Mouse (Mus musculus) liver, embryonic 16.5 days (tissue): ENCODE results near the gene Ugt1a6a. TPM values are rescaled to one million over a fixed set of nuclear protein-coding genes. Genes with fewer than 3 reads are reported as not detected.
"Not testable (repeated sequence)": the region's sequence is repeated elsewhere in the genome, so short reads cannot be mapped to it uniquely, and the experiment has no call there.

Source experiments
- ATAC-seq: fragments of 200-750 bp; cut with Nextera tagmentation; 2 replicates; pipeline ENCODE4 v1.8.0; 2017; ENCODE audit warnings: low read depth, mild to moderate bottlenecking, moderate number of reproducible peaks, moderate library complexity
- H3K27ac ChIP-seq: fragments of 300-500 bp; sonication (generic); 2 replicates; pipeline ENCODE4 v1.5.1; 2014; ENCODE audit warnings: mild to moderate bottlenecking, low read length
- H3K27me3 ChIP-seq: fragments of 300-500 bp; sonication (generic); 2 replicates; pipeline ENCODE4 v1.6.1; 2014; ENCODE audit warnings: low read depth, low read length, mixed read lengths; ENCODE audit not compliant: control insufficient read depth, insufficient read depth
- H3K36me3 ChIP-seq: fragments of 300-500 bp; sonication (generic); 2 replicates; pipeline ENCODE4 v1.6.1; 2014; ENCODE audit warnings: mild to moderate bottlenecking; ENCODE audit not compliant: control insufficient read depth, insufficient read depth
- H3K4me1 ChIP-seq: fragments of 300-500 bp; sonication (generic); 2 replicates; pipeline ENCODE4 v1.6.1; 2014; ENCODE audit warnings: low read depth, low read length, mixed read lengths; ENCODE audit not compliant: control insufficient read depth
- H3K4me2 ChIP-seq: fragments of 300-500 bp; sonication (generic); 2 replicates; pipeline ENCODE4 v1.6.1; 2014; ENCODE audit warnings: low read depth, low read length, mixed read lengths
- H3K4me3 ChIP-seq: fragments of 300-500 bp; sonication (generic); 2 replicates; pipeline ENCODE4 v1.5.1; 2014; ENCODE audit warnings: low read depth, mild to moderate bottlenecking, low read length
- H3K9ac ChIP-seq: fragments of 300-500 bp; sonication (generic); 2 replicates; pipeline ENCODE4 v1.6.1; 2014; ENCODE audit warnings: low read depth, low read length
- H3K9me3 ChIP-seq: fragments of 300-500 bp; sonication (generic); replicated peaks from 2 replicates; pipeline ENCODE4 v1.6.1; 2016; ENCODE audit warnings: low read length; ENCODE audit not compliant: control insufficient read depth
- WGBS: fragments of 180-500 bp; shearing (Covaris S2); extraction: QIAGEN DNeasy Blood & Tissue Kit; methylation state at CpG from one replicate; pipeline ENCODE4 v1.1.7; 2014; ENCODE audit not compliant: insufficient replicate concordance; 5-methylcytosine and 5-hydroxymethylcytosine counted together
- polyA plus RNA-seq: library from polyadenylated mRNA; unstranded; fragments of >200 nt; fragmentation: Nextera tagmentation; extraction: Ambion mirVana; gene quantifications from 2 replicates; pipeline ENCODE4 v1.2.1, GENCODE M21; 2015

The Ugt1a6a gene
- polyA plus RNA-seq, 1 experiment from 2014 or later = 21.8 TPM

DNA sequence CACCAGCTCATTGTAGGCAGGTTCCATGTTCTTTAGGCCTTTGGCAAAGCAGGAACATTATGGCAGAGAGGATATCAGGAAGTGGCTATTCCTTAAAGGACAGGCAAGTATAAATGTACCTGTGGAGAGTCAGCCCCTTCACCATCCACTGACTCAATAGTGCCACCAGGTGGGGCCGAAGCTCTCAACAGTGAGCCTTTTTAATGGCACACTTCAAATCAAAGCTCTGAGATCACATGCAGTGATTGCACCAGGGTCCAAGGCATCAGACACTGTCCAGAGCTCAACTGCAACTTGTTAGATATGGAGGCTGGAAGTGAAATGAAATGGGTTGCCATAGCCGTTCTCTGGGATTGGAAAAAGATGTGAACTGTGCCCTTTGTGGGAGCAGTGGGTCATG lies 10.7 kb downstream of the Ugt1a6a start:
- not testable (repeated sequence) for H3K9me3 ChIP-seq, ATAC-seq, H3K9ac ChIP-seq, H3K4me1 ChIP-seq, H3K4me2 ChIP-seq, H3K27me3 ChIP-seq, H3K27ac ChIP-seq, H3K4me3 ChIP-seq, H3K36me3 ChIP-seq
- 49% methylated on average over 2 of the region's 2 CpGs for WGBS

DNA sequence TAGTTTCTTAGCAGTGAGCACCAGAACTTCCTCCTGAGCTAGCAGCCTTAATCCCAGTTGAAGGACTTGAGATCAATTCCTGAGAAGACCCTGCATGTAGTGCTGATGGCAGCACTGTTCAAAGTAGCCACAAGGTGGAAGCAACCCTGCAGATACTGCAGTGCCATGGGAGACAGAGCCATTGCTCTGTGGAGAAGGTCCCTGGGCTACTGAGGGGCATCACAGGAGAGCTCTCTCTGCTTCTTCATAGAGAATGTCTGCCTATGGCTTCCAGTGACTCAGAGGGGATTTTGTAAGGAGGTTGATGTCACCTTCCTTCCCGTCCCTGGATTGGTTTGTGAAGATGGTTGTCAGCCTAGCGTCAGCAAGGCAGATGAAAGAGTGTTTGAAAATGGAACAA lies 15.5 kb downstream of the Ugt1a6a start:
- 81% methylated on average over 2 of the region's 2 CpGs for WGBS
- H3K27ac ChIP-seq, H3K9me3 ChIP-seq, ATAC-seq, H3K4me2 ChIP-seq, H3K36me3 ChIP-seq, H3K4me3 ChIP-seq, H3K9ac ChIP-seq, H3K4me1 ChIP-seq, H3K27me3 ChIP-seq: not testable (repeated sequence)

DNA sequence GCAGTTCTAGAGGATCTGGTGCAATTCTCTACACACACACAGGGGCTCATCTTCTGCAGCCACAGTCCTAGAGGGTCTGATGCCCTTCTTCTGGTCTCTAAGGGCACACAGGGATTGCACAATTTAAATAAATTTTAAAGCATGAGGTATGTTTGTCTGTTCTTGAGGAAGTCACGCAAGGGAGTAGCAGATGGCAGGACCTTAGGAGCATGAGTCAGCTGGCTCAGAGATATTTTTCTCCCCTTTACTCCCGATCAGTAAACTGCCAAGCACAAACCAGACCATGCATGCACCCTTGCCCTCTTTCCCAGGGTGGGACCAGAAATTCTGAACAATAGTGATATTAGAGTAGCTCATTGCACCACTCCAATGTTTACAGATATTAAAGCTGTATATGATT lies 23.8 kb downstream of the Ugt1a6a start:
- Histone ChIP-seq H3K9me3 (no peaks in the 10 kb centered on the region), H3K4me3 (no peak overlapping the region), H3K27me3 (no peaks in the 10 kb centered on the region), H3K36me3 (no peaks in the 10 kb centered on the region), H3K4me2 (no peak overlapping the region), H3K9ac (no peak overlapping the region), H3K27ac (no peak overlapping the region), H3K4me1 (no peaks in the 10 kb centered on the region)
- WGBS = 46% methylated on average over 2 of the region's 2 CpGs
- no peak for ATAC-seq

DNA sequence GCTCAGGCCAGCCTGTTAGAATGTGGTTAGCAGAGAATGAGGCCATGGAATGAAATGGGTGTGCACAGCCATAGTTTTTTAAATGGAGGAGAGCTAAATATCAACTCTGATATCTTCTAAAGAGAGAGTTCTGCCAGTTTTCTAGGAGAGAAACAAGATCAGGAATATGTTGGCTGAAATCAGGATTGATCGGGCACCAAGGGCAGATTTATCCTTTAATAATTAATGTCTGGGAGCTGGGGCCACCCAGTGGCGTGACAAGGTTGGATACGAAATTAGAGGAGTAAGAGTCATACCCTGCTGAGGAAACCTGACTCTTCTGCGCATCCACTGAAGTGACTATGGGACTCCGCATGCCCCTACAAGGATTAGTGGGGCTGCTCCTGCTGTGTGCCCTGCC lies 31.1 kb downstream of the Ugt1a6a start, which contains the start of gene Ugt1a5:
Ugt1a5 (plus strand) TSS at position 302 of the 400 bp plus-strand sequence.
- ATAC-seq = no peak
- Histone ChIP-seq H3K4me3 (no peak within 1 kb of the TSS), H3K27me3 (no peaks in the 10 kb centered on the region), H3K9ac (no peak within 1 kb of the TSS), H3K36me3 (no peaks in the 10 kb centered on the region), H3K4me2 (no peak within 1 kb of the TSS), H3K27ac (no peak within 1 kb of the TSS), H3K4me1 (no peaks in the 10 kb centered on the region), H3K9me3 (no peaks in the 10 kb centered on the region)
- WGBS = 70% methylated on average over 5 of the region's 5 CpGs

DNA sequence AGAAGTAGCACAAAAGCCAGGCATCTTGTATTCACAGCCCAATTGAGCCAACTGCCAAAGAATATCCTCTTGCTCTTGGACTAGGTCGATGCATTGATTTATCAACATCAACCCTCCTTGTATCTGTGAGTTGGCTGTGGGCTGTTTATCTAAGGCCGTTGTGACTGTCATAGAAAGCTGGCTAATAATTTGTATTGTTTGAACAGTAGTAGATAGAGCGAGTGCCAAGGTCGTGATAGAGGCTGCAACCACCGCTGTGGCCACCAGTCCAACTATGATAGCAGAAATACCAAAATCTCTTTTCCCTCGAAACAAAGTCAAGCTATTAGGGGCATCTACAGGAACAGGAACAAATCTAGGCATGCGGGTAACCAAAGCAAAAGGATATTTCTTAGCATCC lies 37.6 kb downstream of the Ugt1a6a start:
- not testable (repeated sequence) for ATAC-seq, H3K4me2 ChIP-seq, H3K9me3 ChIP-seq, H3K27me3 ChIP-seq, H3K4me3 ChIP-seq, H3K27ac ChIP-seq, H3K36me3 ChIP-seq, H3K4me1 ChIP-seq, H3K9ac ChIP-seq
- 70% methylated on average over 5 of the region's 7 CpGs for WGBS

DNA sequence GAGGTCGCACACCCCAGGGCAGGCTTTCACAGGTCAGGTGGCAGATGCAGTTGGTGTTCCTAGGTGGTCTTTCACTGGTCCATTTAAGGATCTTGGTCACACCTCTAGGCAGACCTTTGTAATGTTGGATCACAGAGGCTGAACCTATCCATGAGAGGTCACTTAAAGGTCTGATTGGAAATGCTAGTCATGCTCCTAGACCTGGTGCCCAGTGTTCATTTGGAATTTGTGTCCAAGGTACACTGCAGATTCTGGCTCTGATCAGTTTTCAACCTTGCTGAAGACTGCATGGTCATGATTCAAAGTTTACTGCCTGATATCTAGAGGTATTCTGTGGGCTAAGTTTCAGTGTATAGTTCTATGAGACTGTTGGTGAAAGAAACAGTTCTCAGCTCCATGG lies 45.0 kb downstream of the Ugt1a6a start:
- no peaks in the 10 kb centered on the region for H3K27me3 ChIP-seq
- H3K9me3 ChIP-seq = peaks cover 6% of the 10 kb centered on the region
- ATAC-seq = peak; percentile 55; the same call in 1 of the 2 replicates
- H3K4me3 ChIP-seq = no peak overlapping the region
- no peak overlapping the region for H3K4me2 ChIP-seq
- H3K27ac ChIP-seq = no peak overlapping the region
- H3K4me1 ChIP-seq = no peaks in the 10 kb centered on the region
- WGBS = 70% methylated on average over 1 of the region's 1 CpGs
- no peak overlapping the region for H3K9ac ChIP-seq
- no peaks in the 10 kb centered on the region; the same call in 1 of the 2 replicates for H3K36me3 ChIP-seq

DNA sequence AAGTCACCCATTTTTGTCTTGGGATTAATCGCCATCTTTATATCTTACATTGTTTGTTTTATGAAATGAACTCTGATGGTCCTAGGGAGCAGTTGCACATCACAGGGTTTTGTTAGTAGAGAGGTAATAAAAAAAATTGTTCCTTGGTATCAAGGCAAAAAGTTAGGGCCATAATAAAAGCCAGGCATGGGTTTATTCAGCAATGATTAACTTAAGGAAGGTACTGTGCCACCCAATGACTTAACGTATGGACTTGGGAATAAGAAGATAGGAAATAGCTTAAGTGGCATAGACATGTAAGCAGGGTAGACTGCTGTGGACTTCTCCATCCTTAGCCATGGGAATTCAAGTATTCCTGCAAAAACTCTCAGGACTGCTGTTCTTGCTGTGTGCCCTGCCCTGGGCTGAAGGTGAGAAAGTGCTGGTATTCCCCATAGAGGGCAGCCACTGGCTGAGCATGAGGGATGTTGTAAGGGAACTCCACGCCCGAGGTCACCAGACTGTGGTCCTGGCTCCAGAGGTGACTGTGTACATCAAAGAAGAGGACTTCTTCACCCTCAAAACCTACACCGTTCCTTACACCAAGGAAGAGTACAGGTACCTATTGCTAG lies 51.8 kb downstream of the Ugt1a6a start:
- Histone ChIP-seq H3K4me1 (no peaks in the 10 kb centered on the region), H3K36me3 (no peaks in the 10 kb centered on the region), H3K27ac (no peak overlapping the region), H3K4me2 (no peak overlapping the region), H3K27me3 (no peaks in the 10 kb centered on the region), H3K9ac (no peak overlapping the region), H3K4me3 (no peak overlapping the region), H3K9me3 (no peaks in the 10 kb centered on the region)
- 62% methylated on average over 5 of the region's 5 CpGs for WGBS
- ATAC-seq = no peak

DNA sequence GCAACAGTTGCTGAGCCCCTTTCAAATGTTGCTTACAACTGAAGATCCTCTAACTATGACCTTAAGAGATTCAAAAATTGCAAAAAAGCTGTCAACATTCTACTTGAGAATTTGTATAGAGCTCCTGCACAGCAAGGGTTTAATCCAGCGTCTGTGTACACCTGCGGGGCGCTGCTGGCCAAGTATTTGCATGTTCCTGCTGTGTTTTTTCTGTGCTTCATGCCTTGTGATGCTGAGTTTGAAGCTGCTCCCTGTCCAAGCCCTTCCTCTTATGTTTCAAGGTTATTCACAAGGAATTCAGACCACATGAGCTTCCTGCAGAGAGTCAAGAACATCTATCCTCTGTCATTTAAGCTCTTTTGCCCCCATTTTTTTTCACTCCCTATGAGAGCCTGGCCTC lies 57.5 kb downstream of the Ugt1a6a start:
- H3K9me3 ChIP-seq = no peaks in the 10 kb centered on the region
- no peak for ATAC-seq
- H3K9ac ChIP-seq = no peak overlapping the region
- H3K4me1 ChIP-seq = no peaks in the 10 kb centered on the region
- no peaks in the 10 kb centered on the region for H3K27me3 ChIP-seq
- 53% methylated on average over 3 of the region's 3 CpGs for WGBS
- no peak overlapping the region for H3K4me3 ChIP-seq
- no peaks in the 10 kb centered on the region for H3K36me3 ChIP-seq
- no peak overlapping the region for H3K27ac ChIP-seq
- H3K4me2 ChIP-seq = no peak overlapping the region

DNA sequence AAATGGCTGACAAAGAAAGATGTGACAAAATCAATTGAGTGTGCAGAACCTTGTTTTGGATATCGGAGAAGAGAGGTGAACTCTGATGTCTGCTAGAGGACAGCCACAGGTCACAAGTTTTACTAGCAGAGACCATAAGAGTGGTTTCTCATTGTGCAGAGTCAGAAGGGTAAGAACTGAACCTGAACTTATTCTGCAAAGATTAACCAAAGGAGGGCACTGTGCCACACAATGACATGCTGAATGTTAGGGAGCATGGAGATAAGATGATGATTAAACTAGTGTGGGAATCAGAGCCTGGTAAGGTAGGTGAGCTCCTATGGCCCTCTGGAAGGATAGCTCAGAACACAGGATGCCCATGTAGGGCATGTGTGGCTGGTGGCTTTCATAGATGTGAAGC lies 61.1 kb downstream of the Ugt1a6a start:
- WGBS = 70% methylated on average over 1 of the region's 1 CpGs
- Histone ChIP-seq H3K4me1 (no peaks in the 10 kb centered on the region), H3K4me3 (no peak overlapping the region), H3K27me3 (no peaks in the 10 kb centered on the region), H3K9me3 (no peaks in the 10 kb centered on the region), H3K36me3 (no peaks in the 10 kb centered on the region), H3K4me2 (no peak overlapping the region), H3K9ac (no peak overlapping the region), H3K27ac (no peak overlapping the region)
- ATAC-seq = no peak
